Mouse (Mus musculus) left cerebral cortex, adult 6 months (tissue): Measurements from ENCODE around the gene Nupl2. TPM values are rescaled to one million over a fixed set of nuclear protein-coding genes. Genes with fewer than 3 reads are reported as not detected.

Source experiments
- long read RNA-seq, 2 experiments: library from polyadenylated mRNA; unstranded; transcript quantifications; one replicate each; pipeline ENCODE4 v2.0.0; 2019 to 2020
- polyA plus RNA-seq: library from polyadenylated mRNA; unstranded; fragments of <200 nt; fragmentation: Nextera tagmentation; gene quantifications from 2 replicates; pipeline ENCODE4 v1.2.3, GENCODE M21; 2021

The Nupl2 gene
- 8.2 and 9.6 TPM in 2 replicates for polyA plus RNA-seq
- long read RNA-seq, experiment 1, transcript Nupl2-202 (6 exons, 1,624 nt), result minor isoform, 6 of 43 reads
- long read RNA-seq, experiment 1, transcript Nupl2-201 (7 exons, 2,914 nt), result major isoform, 31 of 43 reads
- long read RNA-seq, experiment 1, partial matches to known transcripts, result 2 of 43 reads
- long read RNA-seq, experiment 1, other reads (novel, unspliced or antisense), result 4 of 43 reads
- long read RNA-seq, experiment 2, transcript Nupl2-201 (7 exons, 2,914 nt), result major isoform, 11 of 17 reads
- long read RNA-seq, experiment 2, partial matches to known transcripts, result 3 of 17 reads
- long read RNA-seq, experiment 2, other reads (novel, unspliced or antisense), result 2 of 17 reads

DNA sequence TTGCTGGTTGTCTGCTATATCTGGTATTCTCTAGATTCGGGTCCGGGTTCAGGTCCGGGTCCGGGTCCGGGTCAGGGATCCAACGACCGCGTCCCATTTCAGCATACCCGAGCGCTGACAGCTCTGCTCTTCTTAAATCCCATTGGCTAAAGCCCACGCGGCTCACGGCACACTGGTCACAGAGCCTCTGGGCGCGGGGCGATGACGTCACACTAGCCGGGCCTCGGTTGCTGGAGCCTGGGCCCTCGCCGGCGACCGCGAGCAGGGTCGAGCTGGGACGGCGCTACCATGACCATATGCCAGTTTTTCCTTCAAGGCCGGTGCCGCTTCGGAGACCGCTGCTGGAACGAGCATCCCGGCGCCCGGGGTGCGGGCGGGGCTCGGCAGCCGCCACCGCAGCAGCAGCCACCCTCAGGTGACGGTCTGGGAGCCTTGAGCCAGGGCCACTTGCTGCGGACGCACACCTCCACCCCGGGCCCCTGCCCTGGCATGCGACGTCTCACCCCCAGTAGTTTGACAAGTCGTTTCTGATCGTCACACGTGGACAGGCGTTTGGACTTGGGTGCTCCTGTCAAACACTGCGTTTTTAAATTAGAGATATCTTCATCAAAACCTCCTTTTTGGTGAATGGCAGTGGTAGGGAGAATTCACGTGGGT is at the start of gene Nupl2:
Gene Nupl2, plus strand, starts transcription at position 175 of the 657 bp plus-strand sequence.

Other genes starting within 250 kb of the Nupl2 start
- gene Fam126a, start 134.3 kb upstream of the Nupl2 start, polyA plus RNA-seq, result 2.5 and 3.5 TPM in 2 replicates
- gene Klhl7, start 64.4 kb upstream of the Nupl2 start, polyA plus RNA-seq, result 56.9 and 66.8 TPM in 2 replicates
- gene Kcnh2, start 186.6 kb downstream of the Nupl2 start, polyA plus RNA-seq, result 4.9 and 5.1 TPM in 2 replicates
- gene Nos3, start 199.8 kb downstream of the Nupl2 start, polyA plus RNA-seq, result 1.5 and 3.2 TPM in 2 replicates
- gene Atg9b, start 227.2 kb downstream of the Nupl2 start, polyA plus RNA-seq, result 1.5 and 4.8 TPM in 2 replicates
- 35.4 and 46.1 TPM in 2 replicates for gene Abcb8, start 228.7 kb downstream of the Nupl2 start, polyA plus RNA-seq
- gene Asic3, start 248.4 kb downstream of the Nupl2 start, polyA plus RNA-seq, result not detected in 2 replicates